Mouse (Mus musculus) kidney, adult 2 months (tissue): ENCODE measurements at regions not wholly inside any gene's neighbourhood (a gene's known extent, or its start where the extent isn't known, plus 50 kb on each side); places are given as distances from the start of the nearest gene placed in this dataset.

Experiments
- CTCF ChIP-seq: fragments of 200-500 bp; conservative IDR thresholded peaks from 2 replicates; pipeline ENCODE4 v1.5.1; 2011; ENCODE audit warnings: low read depth, mild to moderate bottlenecking, control low read depth, low read length, moderate library complexity, mixed read lengths; ENCODE audit not compliant: insufficient read depth, insufficient read length
- POLR2A ChIP-seq: fragments of 200-500 bp; IDR thresholded peaks from one replicate; pipeline ENCODE4 v1.6.1; 2011; ENCODE audit warnings: low read depth, low read length, control low read depth

GRCm38 (mm10) chr1:15959578-15959977, 133.5 kb downstream of the 4930444P10Rik start:
- TF ChIP-seq POLR2A = no peak
- TF ChIP-seq CTCF = no peak
